Mouse (Mus musculus): ENCODE data around the gene Parvb. TPM values are rescaled to one million over a fixed set of nuclear protein-coding genes. Genes with fewer than 3 reads are reported as not detected.

Gene Parvb
- total RNA-seq, 2 experiments from 2014 or later, result 48.4 to 63.3 TPM

GRCm38 (mm10) chr15:84223423-84223822 is 8.4 kb upstream of the Parvb start:
- TF ChIP-seq CTCF (IDR thresholded peaks at IDR 0.05), result peak; percentile 27
- peak; percentile 32 for DNase-seq
- H3K27ac ChIP-seq, result no peak overlapping the region
- intact Hi-C loops (cut with DNase I), result no loop called here
- no peak overlapping the region for H3K4me3 ChIP-seq

GRCm38 (mm10) chr15:84224779-84225178 is 7.1 kb upstream of the Parvb start:
- H3K4me3 ChIP-seq, result peak overlapping the region; percentile 52
- intact Hi-C loops (cut with DNase I), result no loop called here
- 0 out of 2 replicates have a peak overlapping the region, but pooled peaks have one; percentile 43 for H3K27ac ChIP-seq
- peak; percentile 43 for TF ChIP-seq CTCF (IDR thresholded peaks at IDR 0.05)
- DNase-seq, result peak; percentile 36

DNA sequence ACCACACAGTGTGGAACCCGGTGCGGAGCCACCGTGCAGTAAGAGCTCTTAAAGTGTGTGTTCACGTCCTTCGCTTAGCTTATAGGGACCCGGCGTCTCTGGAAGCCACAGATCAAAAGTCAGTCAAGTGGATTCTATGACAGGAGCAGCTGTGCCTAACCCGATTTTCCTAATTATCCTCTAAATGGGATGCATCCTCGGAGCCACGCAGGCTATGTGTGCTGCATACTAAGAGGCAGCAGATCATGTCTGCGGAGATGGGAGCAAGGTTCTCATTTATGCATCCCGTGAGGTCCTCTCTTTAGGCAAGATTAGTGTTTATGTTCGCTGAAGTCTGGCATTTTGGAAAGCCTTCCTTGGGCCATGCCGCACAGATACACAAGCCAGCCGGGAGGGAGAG is 4.9 kb upstream of the Parvb start:
- no peak for TF ChIP-seq CTCF (IDR thresholded peaks at IDR 0.05)
- Histone ChIP-seq H3K27ac (no peak overlapping the region), H3K4me3 (no peak overlapping the region)
- intact Hi-C loops (cut with DNase I), result no loop called here
- DNase-seq, result no peak

DNA sequence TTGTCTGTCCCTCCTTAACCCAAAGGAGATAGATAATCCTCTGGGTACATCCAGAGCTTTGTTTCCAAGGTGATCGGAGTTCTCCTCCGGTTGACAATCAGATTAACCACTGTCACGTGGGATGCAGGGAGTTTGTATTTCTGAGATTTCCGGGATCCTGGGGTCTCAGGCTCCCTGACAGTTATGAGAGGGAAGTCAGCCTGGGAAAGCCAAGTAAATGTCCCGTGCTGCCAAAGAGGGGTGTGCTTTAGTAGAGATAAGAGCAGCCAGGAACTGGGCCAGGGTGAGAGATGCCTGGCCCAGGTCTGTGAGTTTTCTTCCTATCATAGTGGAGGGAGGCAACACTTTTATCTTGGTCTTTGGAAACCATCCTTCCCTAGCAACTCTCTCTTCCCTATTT is 1.2 kb upstream of the Parvb start:
- Histone ChIP-seq H3K4me3 (no peak overlapping the region), H3K27ac (peak overlapping the region; percentile 97)
- no peak for TF ChIP-seq CTCF (IDR thresholded peaks at IDR 0.05)
- intact Hi-C loops (cut with DNase I), result no loop called here
- no peak for DNase-seq

- intact Hi-C loops (cut with DNase I), result no loop called here
- TF ChIP-seq CTCF (IDR thresholded peaks at IDR 0.05), result no peak
- peak; percentile 50 for DNase-seq
- H3K27ac ChIP-seq, result peak overlapping the region; percentile 97
- peak overlapping the region; percentile 85 for H3K4me3 ChIP-seq
These were observed 630 bp upstream of the Parvb start for GRCm38 (mm10) chr15:84231113-84231712.

DNA sequence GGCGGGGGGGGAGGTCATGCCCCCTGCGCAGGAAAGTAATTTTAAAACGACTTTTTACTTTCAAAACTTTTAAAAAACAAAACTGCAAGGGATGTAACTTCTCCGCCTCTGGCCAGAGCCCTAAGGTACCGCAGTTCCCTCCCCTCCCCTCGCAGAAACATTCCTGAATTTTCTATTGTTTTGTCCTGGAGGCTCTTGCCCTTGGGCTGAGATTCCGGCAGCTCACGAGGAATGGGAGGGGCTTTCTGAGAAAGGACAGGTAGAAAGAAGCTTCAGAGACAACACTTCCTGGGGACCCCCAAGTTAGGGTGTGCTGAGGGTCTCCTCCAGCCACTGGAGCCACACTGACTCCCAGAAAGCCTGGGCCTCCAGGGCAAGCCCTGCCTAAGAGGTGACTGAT is 766 bp downstream of the Parvb start:
- no peak for DNase-seq
- intact Hi-C loops (cut with DNase I), result no loop called here
- no peak for TF ChIP-seq CTCF (IDR thresholded peaks at IDR 0.05)
- Histone ChIP-seq H3K4me3 (peak overlapping the region; percentile 85), H3K27ac (peak overlapping the region; percentile 97)

- intact Hi-C loops (cut with DNase I), result no loop called here
- DNase-seq, result no peak
- TF ChIP-seq CTCF (IDR thresholded peaks at IDR 0.05), result peak; percentile 31
- peak overlapping the region; percentile 73 for H3K27ac ChIP-seq
- peak overlapping the region; percentile 43 for H3K4me3 ChIP-seq
These were observed 3.1 kb downstream of the Parvb start for GRCm38 (mm10) chr15:84234794-84235581.

- peak; percentile 56 for DNase-seq
- Histone ChIP-seq H3K27ac (peak overlapping the region; percentile 73), H3K4me3 (no peak overlapping the region)
- no peak for TF ChIP-seq CTCF (IDR thresholded peaks at IDR 0.05)
- intact Hi-C loops (cut with DNase I), result no loop called here
These were observed 3.8 kb downstream of the Parvb start for GRCm38 (mm10) chr15:84235646-84236045.

DNA sequence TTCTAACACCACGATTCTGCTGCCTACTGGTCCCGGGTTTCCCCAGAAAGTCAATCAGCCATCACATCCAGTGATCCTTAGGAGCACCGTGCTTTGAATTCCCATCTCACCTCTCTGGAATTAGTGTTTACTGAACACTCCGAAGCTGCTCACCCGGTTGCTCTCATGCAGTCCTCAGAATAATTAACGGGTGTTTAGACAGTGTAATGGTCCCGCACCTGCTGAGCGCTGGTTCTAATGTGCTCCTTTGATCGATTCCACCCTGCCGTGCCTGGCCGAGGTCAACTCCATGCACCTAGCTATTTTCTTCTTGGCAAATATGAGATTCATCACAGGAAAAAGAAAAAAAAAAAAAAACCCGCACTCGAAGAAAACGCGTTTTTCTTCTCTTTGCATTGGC is 6.7 kb downstream of the Parvb start:
- intact Hi-C loops (cut with DNase I), result no loop called here
- no peak overlapping the region for H3K4me3 ChIP-seq
- no peak for DNase-seq
- no peak for TF ChIP-seq CTCF (IDR thresholded peaks at IDR 0.05)
- no peak overlapping the region for H3K27ac ChIP-seq

DNA sequence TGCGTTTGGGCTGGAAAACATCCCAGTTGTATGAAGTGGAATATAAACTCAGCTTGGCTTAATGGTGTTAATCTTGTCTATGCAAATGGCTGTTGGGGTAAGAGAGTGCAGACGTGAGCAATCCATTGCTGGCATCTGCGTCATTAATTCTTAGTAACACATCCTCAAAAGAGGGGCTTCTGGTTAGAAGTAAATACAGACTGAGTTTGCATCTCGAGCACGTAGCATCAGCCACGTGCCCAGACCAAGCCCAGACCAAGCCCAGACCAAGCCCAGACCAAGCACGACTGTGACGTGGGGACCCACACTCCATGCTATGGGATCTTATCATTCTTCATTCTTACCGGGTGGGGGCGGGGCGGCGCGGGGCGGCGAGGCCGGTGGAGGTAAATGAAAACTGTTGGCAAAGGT is 7.2 kb downstream of the Parvb start:
- intact Hi-C loops (cut with DNase I), result no loop called here
- H3K27ac ChIP-seq, result peak overlapping the region; percentile 89; the same call in 1 of the 2 replicates
- no peak overlapping the region for H3K4me3 ChIP-seq
- no peak for TF ChIP-seq CTCF (IDR thresholded peaks at IDR 0.05)
- DNase-seq, result no peak

GRCm38 (mm10) chr15:84241520-84241919 is 9.7 kb downstream of the Parvb start:
- no peak for TF ChIP-seq CTCF (IDR thresholded peaks at IDR 0.05)
- DNase-seq, result peak; percentile 76
- H3K4me3 ChIP-seq, result peak overlapping the region; percentile 36; the same call in 1 of the 2 replicates
- peak overlapping the region; percentile 89 for H3K27ac ChIP-seq
- intact Hi-C loops (cut with DNase I), result no loop called here

GRCm38 (mm10) chr15:84245104-84245503 is 13.3 kb downstream of the Parvb start:
- no peak for TF ChIP-seq CTCF (IDR thresholded peaks at IDR 0.05)
- H3K4me3 ChIP-seq, result no peak overlapping the region
- H3K27ac ChIP-seq, result peak overlapping the region; percentile 68
- DNase-seq, result no peak
- intact Hi-C loops (cut with DNase I), result no loop called here

GRCm38 (mm10) chr15:84246195-84246594 is 14.4 kb downstream of the Parvb start:
- no peak for TF ChIP-seq CTCF (IDR thresholded peaks at IDR 0.05)
- intact Hi-C loops (cut with DNase I), result no loop called here
- DNase-seq, result no peak
- H3K27ac ChIP-seq, result peak overlapping the region; percentile 24; the same call in 1 of the 2 replicates
- H3K4me3 ChIP-seq, result no peak overlapping the region
